Mouse (Mus musculus) lung, adult 2 months (tissue): ENCODE data around the gene Tmod4. TPM values are rescaled to one million over a fixed set of nuclear protein-coding genes. Genes with fewer than 3 reads are reported as not detected.
"Not testable (repeated sequence)": the region's sequence is repeated elsewhere in the genome, so short reads cannot be mapped to it uniquely, and the experiment has no call there.

Experiments
- DNase-seq: peaks from one replicate; pipeline ENCODE4 v3.0.0; 2022
- H3K4me1 ChIP-seq: fragments of 200-500 bp; 2 replicates; pipeline ENCODE4 v1.6.1; 2011; ENCODE audit warnings: low read length; ENCODE audit not compliant: control insufficient read depth, insufficient read depth
- H3K4me3 ChIP-seq: fragments of 200-500 bp; replicated peaks from 2 replicates; pipeline ENCODE3; 2011; ENCODE audit warnings: low read depth, mild to moderate bottlenecking, control low read depth, low read length; ENCODE audit errors: extremely low read depth
- CTCF ChIP-seq: fragments of 200-500 bp; IDR thresholded peaks from 2 replicates; pipeline ENCODE4 v1.5.1; 2011; ENCODE audit warnings: mild to moderate bottlenecking, low read length, control low read depth; ENCODE audit not compliant: insufficient read depth
- POLR2A ChIP-seq: fragments of 200-500 bp; IDR thresholded peaks from 2 replicates; pipeline ENCODE4 v1.6.1; 2011; ENCODE audit warnings: low read depth, mild to moderate bottlenecking, control low read depth, low read length, borderline replicate concordance; ENCODE audit errors: extremely low read depth
- WGBS: fragments of 180-500 bp; shearing (Covaris S2); methylation state at CpG from one replicate; pipeline ENCODE4 v1.1.7; 2018; 5-methylcytosine and 5-hydroxymethylcytosine counted together
- polyA plus RNA-seq: library from polyadenylated mRNA; depleted of rRNA; stranded (reverse); fragments of >200 nt; gene quantifications from 2 replicates; pipeline ENCODE4 v1.2.3, GENCODE M21; 2012

Tmod4 gene
- polyA plus RNA-seq, 1 experiment: 3.5 TPM

- WGBS: 88% methylated on average over 1 of the region's 1 CpGs
- no peak overlapping the region for H3K4me3 ChIP-seq
- H3K4me1 ChIP-seq: no peaks in the 10 kb centered on the region
- DNase-seq: no peak
- TF ChIP-seq POLR2A (no peak), CTCF (no peak)
Measured at GRCm38 (mm10) chr3:95112760-95113159, 11.5 kb upstream of the Tmod4 start.

DNA sequence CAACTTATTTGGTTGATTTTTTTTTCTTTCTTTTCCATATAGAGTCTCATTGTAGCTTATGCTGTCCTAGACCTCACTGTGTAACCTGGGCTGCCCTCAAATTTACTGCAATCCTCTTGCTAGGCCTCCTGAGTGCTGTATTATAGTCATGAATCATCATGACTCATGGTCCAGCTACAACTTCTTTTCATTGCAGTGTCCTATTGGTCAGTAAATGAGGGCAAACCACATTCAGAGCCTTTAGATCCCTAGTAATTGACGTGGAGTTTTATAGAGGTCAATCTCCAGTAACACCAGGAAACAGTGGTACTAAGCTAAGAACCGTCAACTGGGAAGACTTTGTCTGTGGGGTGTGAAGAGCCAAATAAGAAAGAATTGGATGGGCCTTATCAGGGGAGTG is 6.5 kb upstream of the Tmod4 start:
- 83% methylated on average over 2 of the region's 2 CpGs for WGBS
- TF ChIP-seq CTCF (no peak), POLR2A (no peak)
- DNase-seq: no peak
- H3K4me1 ChIP-seq: peaks cover 2% of the 10 kb centered on the region; the same call in 1 of the 2 replicates
- H3K4me3 ChIP-seq: no peak overlapping the region

DNA sequence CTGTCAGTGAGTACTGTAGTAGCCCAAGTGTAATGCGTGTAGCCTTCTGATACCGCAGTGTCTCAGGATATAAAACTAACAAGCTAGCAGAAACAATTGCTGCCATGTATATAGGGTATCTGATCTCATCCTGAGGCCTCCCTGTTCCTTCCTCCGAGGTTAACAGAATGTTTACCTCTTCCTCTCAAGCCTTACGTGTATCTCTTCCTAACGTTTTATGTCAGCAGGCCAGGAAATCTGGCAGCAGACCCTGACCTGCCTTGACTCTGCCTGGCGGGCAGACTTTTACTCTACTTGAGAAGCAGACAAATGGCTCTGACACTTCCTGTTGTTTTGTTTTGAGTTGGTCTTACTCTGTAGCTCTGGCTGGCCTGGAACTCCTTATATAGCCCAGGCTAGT is 2.7 kb upstream of the Tmod4 start:
- no peak for TF ChIP-seq CTCF
- TF ChIP-seq POLR2A: no peak
- H3K4me1 ChIP-seq: peaks cover 5% of the 10 kb centered on the region
- H3K4me3 ChIP-seq: no peak overlapping the region
- DNase-seq: no peak
- 43% methylated on average over 6 of the region's 6 CpGs for WGBS

DNA sequence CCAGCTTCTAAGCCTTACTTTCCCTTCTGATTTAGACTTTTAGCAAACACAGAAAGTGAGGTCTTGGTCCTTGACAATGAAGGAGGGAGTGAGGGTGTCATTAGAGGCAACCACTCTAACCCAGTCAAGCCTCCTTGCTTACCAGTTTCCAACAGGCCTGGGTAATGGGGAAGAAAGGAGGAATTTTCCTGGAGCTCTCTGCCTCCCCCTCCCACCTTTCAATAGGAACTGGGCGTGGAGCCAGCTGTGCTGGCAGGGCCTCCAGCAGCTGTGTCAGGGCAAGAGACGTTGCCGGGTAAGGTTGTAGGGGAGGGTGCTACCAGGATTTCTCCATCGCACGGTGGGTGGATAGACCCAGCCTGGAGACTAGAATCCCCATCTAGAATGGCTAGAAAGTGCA is 696 bp downstream of the Tmod4 start:
- WGBS: 5% methylated on average over 5 of the region's 5 CpGs

GRCm38 (mm10) chr3:95129226-95129651 is 5.0 kb downstream of the Tmod4 start:
- DNase-seq: no peak
- TF ChIP-seq POLR2A: no peak
- TF ChIP-seq CTCF: no peak
- WGBS: 44% methylated on average over 6 of the region's 6 CpGs
- Histone ChIP-seq H3K4me1 (peaks cover 6% of the 10 kb centered on the region; the same call in 1 of the 2 replicates), H3K4me3 (no peak overlapping the region)

More for the DNA sequence above, 696 bp downstream of the Tmod4 start:
- no peak for TF ChIP-seq CTCF
- TF ChIP-seq POLR2A: no peak
- no peak overlapping the region for H3K4me3 ChIP-seq
- peak; percentile 54 for DNase-seq
- peaks cover 5% of the 10 kb centered on the region for H3K4me1 ChIP-seq

- TF ChIP-seq POLR2A (no peak), CTCF (no peak)
- WGBS: 76% methylated on average over 5 of the region's 5 CpGs
- H3K4me1 ChIP-seq: 0 out of 2 replicates have a peak, but pooled peaks cover 3% of the 10 kb centered on the region
- DNase-seq: no peak
- no peak overlapping the region for H3K4me3 ChIP-seq
Measured at GRCm38 (mm10) chr3:95130081-95130480, 5.8 kb downstream of the Tmod4 start.

DNA sequence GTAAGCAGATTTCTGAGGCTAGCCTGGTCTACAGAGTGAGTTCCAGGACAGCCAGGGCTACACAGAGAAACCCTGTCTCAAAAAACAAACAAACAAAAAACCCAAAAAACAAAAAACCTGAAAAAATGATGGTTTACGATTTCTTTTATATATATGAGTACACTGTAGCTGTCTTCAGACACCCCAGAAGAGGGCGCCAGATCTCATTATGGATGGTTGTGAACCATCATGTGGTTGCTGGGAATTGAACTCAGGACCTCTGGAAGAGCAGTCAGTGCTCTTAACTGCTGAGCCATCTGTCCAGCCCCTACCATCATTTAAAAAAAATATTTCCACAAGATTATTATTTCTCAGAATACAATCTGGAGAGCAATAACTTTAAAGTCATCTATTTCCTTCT is 8.1 kb downstream of the Tmod4 start:
- 84% methylated on average over 2 of the region's 2 CpGs for WGBS
- H3K4me1 ChIP-seq: not testable (repeated sequence)

DNA sequence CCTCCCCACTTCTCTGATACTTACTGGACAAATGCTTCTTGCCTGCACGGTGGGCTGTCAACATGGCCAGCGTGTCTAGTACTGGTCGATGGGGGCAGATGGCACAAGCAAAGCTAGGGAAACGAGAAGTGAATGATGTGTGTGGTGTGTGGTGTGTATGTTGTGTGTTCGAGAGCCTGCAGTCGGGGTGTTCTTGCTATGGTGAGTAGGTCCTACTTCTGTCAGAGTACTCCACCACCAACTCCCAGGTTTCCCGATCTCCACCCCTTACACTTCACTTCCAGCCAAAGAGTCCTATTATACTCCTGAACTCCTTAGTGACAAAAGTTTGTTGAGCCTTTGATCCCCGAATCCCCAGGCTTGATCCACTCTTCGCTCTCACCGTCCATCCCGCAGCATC is 8.9 kb downstream of the Tmod4 start:
- Histone ChIP-seq H3K4me1 (0 out of 2 replicates have a peak, but pooled peaks cover 8% of the 10 kb centered on the region), H3K4me3 (peak overlapping the region; percentile 96)
- DNase-seq: no peak
- TF ChIP-seq POLR2A (no peak), CTCF (no peak)
- WGBS: 50% methylated on average over 11 of the region's 11 CpGs

More for the DNA sequence above, 8.1 kb downstream of the Tmod4 start:
- not testable (repeated sequence) for H3K4me3 ChIP-seq, DNase-seq

DNA sequence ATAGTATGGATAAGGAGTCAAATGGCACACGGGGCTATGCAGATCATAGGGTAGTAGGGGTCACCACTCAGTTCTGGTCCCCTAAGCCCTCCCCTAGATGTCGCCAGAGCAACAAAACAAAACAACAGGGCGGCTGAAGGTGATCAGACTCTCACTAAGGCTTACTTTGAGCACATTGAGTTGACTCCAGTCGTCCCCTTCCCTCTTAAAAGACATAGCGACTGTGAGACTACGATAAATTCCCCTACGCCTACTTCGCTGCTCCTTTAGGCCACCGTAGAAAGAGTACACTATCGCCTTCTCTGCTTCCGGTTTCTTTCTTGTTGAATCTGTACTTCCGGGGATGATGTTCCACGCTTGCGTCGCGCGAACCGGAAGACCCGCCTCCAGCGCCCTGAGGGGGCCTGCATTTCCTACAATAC is 9.4 kb downstream of the Tmod4 start, which contains the start of the genes Scnm1 and Lysmd1:
TSS of gene Scnm1 (minus strand) at position 332 of the 422 bp plus-strand sequence.
TSS of gene Lysmd1 (plus strand) at position 409 of the 422 bp plus-strand sequence.
- peak; percentile 86 for DNase-seq
- peak within 1 kb of the TSS; percentile 96 for H3K4me3 ChIP-seq
- 0 out of 2 replicates have a peak, but pooled peaks cover 8% of the 10 kb centered on the region for H3K4me1 ChIP-seq
- under 1% methylated on average over 20 of the region's 20 CpGs for WGBS
- TF ChIP-seq CTCF (no peak), POLR2A (0 out of 2 replicates have a peak, but pooled peaks have one; percentile 23)

DNA sequence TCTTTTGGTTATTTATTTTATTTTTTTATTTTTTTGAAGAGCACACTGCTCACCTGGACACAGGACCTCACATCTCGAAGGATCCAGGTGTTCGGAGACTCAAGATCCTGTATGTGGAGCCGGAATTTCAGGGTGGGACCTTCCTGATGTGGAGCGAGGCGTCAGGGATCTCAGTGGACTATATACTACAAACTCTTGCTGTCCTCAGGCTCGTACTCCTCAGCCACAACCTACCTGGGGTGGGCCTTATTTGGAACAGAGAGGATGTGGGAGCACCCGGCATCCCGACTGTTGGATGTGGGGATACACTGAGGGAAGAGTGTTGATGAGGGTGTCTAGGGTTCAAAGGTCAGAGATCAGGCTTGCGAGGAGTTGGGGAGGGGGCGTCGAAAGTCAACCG is 9.9 kb downstream of the Tmod4 start:
- no CpG with 5 or more reads among the region's 12 CpGs for WGBS
- not testable (repeated sequence) for H3K4me1 ChIP-seq, H3K4me3 ChIP-seq, DNase-seq
